Mouse (Mus musculus): ENCODE data around the gene En1. TPM values are rescaled to one million over a fixed set of nuclear protein-coding genes. Genes with fewer than 3 reads are reported as not detected.

En1 gene
- total and polyA plus RNA-seq, 3 experiments = not detected

DNA sequence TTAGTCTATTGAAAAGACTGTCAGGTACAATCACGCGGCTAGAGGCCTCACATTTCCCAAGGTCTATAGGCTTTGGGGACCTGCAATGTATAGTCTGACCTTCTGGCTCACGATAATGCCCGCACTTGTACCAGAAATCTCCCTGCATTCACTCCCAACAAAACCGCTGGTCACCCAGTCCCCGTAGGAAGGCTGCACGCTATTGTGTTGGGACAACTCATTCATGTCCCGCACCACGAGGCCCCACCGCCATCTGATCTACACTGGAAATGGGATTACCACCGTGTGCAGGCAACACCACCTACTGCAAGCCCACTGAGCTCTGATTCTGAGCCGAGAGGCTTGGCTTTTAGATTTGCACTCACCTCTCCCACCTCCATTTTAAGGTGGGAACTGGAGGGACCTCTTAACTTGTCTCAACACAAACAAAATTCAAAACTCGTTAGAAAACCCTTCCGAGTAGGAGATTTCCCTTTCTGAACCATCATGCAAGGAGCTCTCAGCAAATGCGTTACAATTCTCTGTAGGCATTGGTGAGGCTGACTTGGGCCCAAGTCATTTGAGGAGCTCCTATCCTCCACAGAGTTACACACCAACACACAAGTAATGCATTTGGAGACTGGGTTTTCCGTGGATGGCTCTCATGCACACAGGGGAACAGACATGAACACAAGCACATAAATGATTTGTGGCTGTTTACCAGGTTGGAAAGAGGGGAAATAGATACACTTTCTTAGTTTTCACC lies 3.9 kb upstream of the En1 start:
- Histone ChIP-seq H3K4me1 (ENCODE audit: control insufficient read depth in 1 of 2, insufficient read depth in 2 of 2, low read length in 2 of 2) (no peaks in the 10 kb centered on the region), H3K27ac (ENCODE audit: control insufficient read depth, low read depth, low read length) (no peak overlapping the region), H3K36me3 (ENCODE audit: control insufficient read depth in 1 of 2, insufficient read depth in 2 of 2, low read length in 2 of 2) (no peaks in the 10 kb centered on the region), H3K79me2 (ENCODE audit: control insufficient read depth, insufficient read depth, low read length, poor library complexity) (no peaks in the 10 kb centered on the region), H3K9ac (ENCODE audit: control insufficient read depth, low read depth, low read length, poor library complexity, severe bottlenecking) (no peak overlapping the region), H3K9me3 (replicated peaks; ENCODE audit: insufficient read depth, low read length) (no peaks in the 10 kb centered on the region), H3K4me3 (ENCODE audit: control insufficient read depth in 1 of 2, insufficient read depth in 1 of 2, low read depth in 2 of 2, low read length in 2 of 2) (no peak overlapping the region), H3K27me3 (ENCODE audit: control insufficient read depth in 1 of 2, insufficient read depth in 2 of 2, low read length in 2 of 2) (no peaks in the 10 kb centered on the region)
- TF ChIP-seq JUND (IDR thresholded peaks at IDR 0.05; ENCODE audit: low read depth, low read length) (no peak), MYC (IDR thresholded peaks at IDR 0.05; ENCODE audit: low read depth, low read length) (no peak), MAZ (IDR thresholded peaks at IDR 0.05; ENCODE audit: low read depth, low read length) (no peak), HCFC1 (IDR thresholded peaks at IDR 0.05; ENCODE audit: low read depth, low read length) (no peak), POLR2AphosphoS2 (IDR thresholded peaks at IDR 0.05; ENCODE audit: low read length) (no peak), E2F4 (IDR thresholded peaks at IDR 0.05; ENCODE audit: borderline replicate concordance, low read depth, low read length) (no peak), ETS1 (IDR thresholded peaks at IDR 0.05; ENCODE audit: low read depth, low read length) (no peak), ZC3H11A (IDR thresholded peaks at IDR 0.05; ENCODE audit: low read depth, low read length) (no peak), BHLHE40 (IDR thresholded peaks at IDR 0.05; ENCODE audit: borderline replicate concordance, low read depth, low read length) (no peak)
- DNase-seq (ENCODE audit: low read depth, low spot score) = no peak

DNA sequence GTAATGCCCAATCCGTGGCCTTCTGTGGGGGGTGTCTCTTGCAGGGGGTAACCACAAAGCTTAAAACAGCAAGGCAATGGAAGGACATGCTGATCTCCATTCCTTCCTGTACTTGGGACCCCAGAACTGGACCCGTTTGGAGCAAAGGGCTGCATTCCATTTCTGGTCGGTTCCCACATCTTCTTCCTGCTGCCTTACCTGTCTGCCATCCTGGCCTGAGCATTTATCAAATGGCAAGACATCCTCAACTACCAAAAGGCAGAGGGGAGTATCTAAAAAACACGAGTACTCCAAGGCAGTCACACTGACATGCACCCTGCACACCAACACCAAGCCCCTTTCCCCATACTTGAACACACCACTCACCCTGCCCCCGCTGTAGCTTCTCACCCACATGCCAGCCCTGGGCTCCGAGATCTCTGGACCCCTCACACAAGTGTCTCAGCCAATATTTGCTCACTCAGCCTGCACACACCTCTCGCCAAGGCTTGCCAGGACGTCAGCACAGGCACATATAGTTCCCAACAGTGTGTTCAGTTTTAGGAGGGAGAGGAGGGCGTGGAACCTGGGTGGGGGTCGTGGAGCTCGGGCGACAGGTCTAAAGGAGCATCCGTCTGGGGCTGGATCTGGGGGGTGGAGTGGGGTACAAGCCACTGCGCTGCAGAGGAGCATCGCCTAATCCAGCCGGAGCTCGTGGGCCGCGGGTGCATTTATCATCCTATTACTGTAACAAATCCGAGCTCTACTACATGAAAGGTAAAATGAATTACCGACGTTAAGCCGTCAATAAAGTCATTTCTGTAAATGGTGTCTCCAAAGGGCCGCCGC lies 2.7 kb upstream of the En1 start:
- no peak overlapping the region for H3K9ac ChIP-seq (ENCODE audit: control insufficient read depth, low read depth, low read length, poor library complexity, severe bottlenecking)
- TF ChIP-seq ELF1 (IDR thresholded peaks at IDR 0.05; ENCODE audit: low read depth, low read length) (no peak), GATA1 (IDR thresholded peaks at IDR 0.05; ENCODE audit: low read depth, low read length) (no peak), TAL1 (IDR thresholded peaks at IDR 0.05; ENCODE audit: low read length) (no peak), MAX (IDR thresholded peaks at IDR 0.05; ENCODE audit: low read length) (no peak), RCOR1 (IDR thresholded peaks at IDR 0.05; ENCODE audit: low read depth, low read length) (no peak), ZNF384 (IDR thresholded peaks at IDR 0.05; ENCODE audit: low read depth, low read length) (no peak), TCF12 (IDR thresholded peaks at IDR 0.05; ENCODE audit: low read depth, low read length) (no peak), USF2 (IDR thresholded peaks at IDR 0.05; ENCODE audit: borderline replicate concordance in 1 of 2, insufficient read depth in 1 of 2, low read depth in 1 of 2, low read length in 2 of 2) (no peak), MEF2A (IDR thresholded peaks at IDR 0.05; ENCODE audit: extremely low read depth, insufficient replicate concordance, low read depth, low read length, poor library complexity, severe bottlenecking) (no peak), MAFK (IDR thresholded peaks at IDR 0.05; ENCODE audit: borderline replicate concordance, low read depth, low read length) (no peak)
- no peaks in the 10 kb centered on the region for H3K36me3 ChIP-seq (ENCODE audit: control insufficient read depth in 1 of 2, insufficient read depth in 2 of 2, low read length in 2 of 2)
- no peaks in the 10 kb centered on the region for H3K79me2 ChIP-seq (ENCODE audit: control insufficient read depth, insufficient read depth, low read length, poor library complexity)
- DNase-seq (ENCODE audit: low read depth, low spot score) = no peak
- H3K27me3 ChIP-seq (ENCODE audit: control insufficient read depth in 1 of 2, insufficient read depth in 2 of 2, low read length in 2 of 2) = no peaks in the 10 kb centered on the region
- no peaks in the 10 kb centered on the region for H3K9me3 ChIP-seq (replicated peaks; ENCODE audit: insufficient read depth, low read length)
- no peaks in the 10 kb centered on the region for H3K4me1 ChIP-seq (ENCODE audit: control insufficient read depth in 1 of 2, insufficient read depth in 2 of 2, low read length in 2 of 2)
- no peak overlapping the region for H3K4me3 ChIP-seq (ENCODE audit: control insufficient read depth in 1 of 2, insufficient read depth in 1 of 2, low read depth in 2 of 2, low read length in 2 of 2)
- no peak overlapping the region for H3K27ac ChIP-seq (ENCODE audit: control insufficient read depth, low read depth, low read length)
